Mouse (Mus musculus): ENCODE measurements at regions not wholly inside any gene's neighbourhood (a gene's known extent, or its start where the extent isn't known, plus 50 kb on each side); places are given as distances from the start of the nearest gene placed in this dataset.

DNA sequence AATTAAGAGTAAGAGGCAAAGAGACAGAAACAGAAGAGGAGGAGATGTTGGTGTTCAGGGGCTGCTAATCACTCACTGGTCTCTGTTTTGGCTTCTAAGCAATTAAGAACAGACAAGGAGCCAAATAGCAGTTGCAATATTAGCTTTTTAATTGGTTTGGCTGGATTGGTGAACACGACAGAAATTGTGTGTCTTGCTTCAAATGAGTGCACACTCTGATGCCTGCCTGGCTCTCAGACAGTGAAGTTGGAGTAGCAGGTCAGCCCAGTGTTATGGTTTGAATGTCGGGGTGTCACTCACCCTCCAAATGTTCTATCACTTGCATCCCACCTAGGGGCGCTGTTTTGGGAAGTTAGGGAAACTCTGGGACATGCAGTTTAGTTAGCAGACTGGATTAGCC, 120.3 kb upstream of the Pbx1 start:
- 87% methylated on average over 3 of the region's 3 CpGs for WGBS

DNA sequence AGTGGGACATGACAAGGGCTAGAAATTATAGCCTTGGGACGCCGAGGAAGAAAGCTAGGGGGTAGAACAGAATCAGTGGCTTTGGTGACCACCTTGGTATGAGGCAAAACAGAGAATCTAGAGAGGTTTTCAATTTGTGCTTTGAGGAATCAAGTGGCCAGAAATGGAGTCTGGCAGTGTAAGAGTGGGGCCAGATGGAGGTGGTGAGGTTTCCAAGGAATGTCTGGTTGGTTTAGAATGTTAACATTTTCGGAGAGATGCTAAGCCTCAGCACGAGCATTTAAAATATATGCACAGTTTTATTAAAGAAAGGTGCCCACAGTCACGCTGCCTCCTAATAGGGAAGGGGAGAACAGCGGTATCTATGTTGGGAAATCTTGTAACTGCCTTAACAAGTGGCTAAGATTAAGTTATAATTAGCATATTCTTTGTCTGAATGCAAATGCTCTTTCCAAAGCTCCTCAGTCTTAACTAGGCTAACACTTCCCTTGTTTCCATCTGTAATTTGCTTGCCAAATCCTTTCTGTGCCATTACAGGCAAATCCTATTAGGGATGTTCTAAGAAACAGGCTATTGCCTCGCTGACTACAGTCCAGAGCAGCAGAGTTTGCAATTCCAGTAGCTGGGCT, 117.9 kb upstream of the Pbx1 start:
- ATAC-seq: no peak

More for the DNA sequence above, 120.3 kb upstream of the Pbx1 start:
- Histone ChIP-seq H3K27me3 (replicated peaks) (no peaks in the 10 kb centered on the region), H3K4me3 (replicated peaks) (no peak overlapping the region), H3K9ac (no peak overlapping the region), H3K4me2 (replicated peaks) (no peak overlapping the region), H3K9me3 (no peaks in the 10 kb centered on the region), H3K27ac (no peak overlapping the region), H3K36me3 (no peaks in the 10 kb centered on the region), H3K4me1 (replicated peaks) (no peaks in the 10 kb centered on the region)
- no peak for ATAC-seq

DNA sequence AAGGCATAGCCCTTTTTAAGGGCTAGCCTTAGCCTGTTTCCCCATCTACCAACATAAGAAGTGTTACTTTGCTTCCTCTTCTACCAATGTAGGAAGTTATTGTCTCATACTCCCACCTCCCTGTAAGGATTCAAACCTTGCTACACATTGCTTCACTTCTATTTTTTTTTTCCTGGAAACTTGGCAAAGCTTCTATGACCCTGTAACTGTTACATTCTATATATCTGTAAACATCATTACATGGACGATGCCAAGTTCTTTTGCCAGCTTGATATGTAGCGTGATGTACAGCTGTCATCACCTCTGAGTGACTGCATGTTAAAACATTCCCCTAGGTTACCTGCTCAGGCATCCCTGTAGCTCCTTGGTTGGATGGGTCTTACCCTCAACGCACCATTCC, 114.1 kb upstream of the Pbx1 start:
- no peak overlapping the region for H3K9ac ChIP-seq
- WGBS: 87% methylated on average over 3 of the region's 3 CpGs
- no peak overlapping the region for H3K27ac ChIP-seq
- no peak overlapping the region for H3K4me3 ChIP-seq (replicated peaks)
- no peaks in the 10 kb centered on the region for H3K36me3 ChIP-seq
- H3K9me3 ChIP-seq: no peaks in the 10 kb centered on the region
- no peak for ATAC-seq
- H3K4me1 ChIP-seq (replicated peaks): no peaks in the 10 kb centered on the region; the same call in 1 of the 2 replicates
- no peaks in the 10 kb centered on the region for H3K27me3 ChIP-seq (replicated peaks)
- H3K4me2 ChIP-seq (replicated peaks): no peak overlapping the region

More for the DNA sequence above, 117.9 kb upstream of the Pbx1 start:
- no peaks in the 10 kb centered on the region; the same call in 1 of the 2 replicates for H3K4me1 ChIP-seq (replicated peaks)
- no peak overlapping the region for H3K9ac ChIP-seq
- H3K27ac ChIP-seq: no peak overlapping the region
- no peaks in the 10 kb centered on the region for H3K36me3 ChIP-seq
- 59% methylated on average over 7 of the region's 7 CpGs for WGBS
- no peaks in the 10 kb centered on the region for H3K9me3 ChIP-seq
- no peak overlapping the region for H3K4me3 ChIP-seq (replicated peaks)
- H3K27me3 ChIP-seq (replicated peaks): no peaks in the 10 kb centered on the region
- no peak overlapping the region for H3K4me2 ChIP-seq (replicated peaks)

DNA sequence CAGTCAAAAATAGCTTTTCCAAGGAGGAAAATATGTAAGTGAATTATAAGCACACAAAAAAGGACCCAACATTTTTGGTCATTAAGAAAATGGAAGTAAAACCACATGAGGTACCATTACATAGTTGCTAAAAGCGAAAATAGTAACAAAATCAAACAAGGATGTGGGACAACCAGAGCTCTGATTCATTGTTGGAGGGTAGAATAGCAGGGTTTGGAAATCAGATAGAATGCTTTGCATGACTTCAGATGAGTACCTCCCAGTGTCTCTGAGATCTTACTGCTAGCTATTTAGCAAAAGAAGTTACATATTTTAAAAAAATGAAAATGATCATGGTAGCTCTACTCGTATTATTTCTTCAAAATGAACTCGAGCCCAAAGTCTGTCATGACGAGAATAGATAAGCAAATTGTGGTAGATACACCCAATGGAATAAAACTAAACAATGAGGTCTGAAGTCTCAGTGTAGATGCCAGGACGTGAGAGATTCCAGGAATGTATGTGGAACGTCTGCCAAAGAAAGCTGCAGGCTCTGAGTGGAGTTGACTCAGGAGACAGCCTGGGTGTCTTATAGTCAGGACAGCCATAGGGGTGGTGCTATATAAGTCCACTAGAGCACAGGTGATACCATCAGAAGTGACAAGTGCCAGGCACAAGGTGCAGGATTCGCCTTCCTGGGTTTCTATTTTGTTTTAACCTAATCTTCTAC, 113.2 kb upstream of the Pbx1 start:
- no peak overlapping the region for H3K4me2 ChIP-seq (replicated peaks)
- H3K36me3 ChIP-seq: no peaks in the 10 kb centered on the region
- ATAC-seq: no peak
- H3K9ac ChIP-seq: no peak overlapping the region
- no peaks in the 10 kb centered on the region for H3K27me3 ChIP-seq (replicated peaks)
- WGBS: 49% methylated on average over 7 of the region's 7 CpGs
- no peaks in the 10 kb centered on the region; the same call in 1 of the 2 replicates for H3K4me1 ChIP-seq (replicated peaks)
- no peak overlapping the region for H3K27ac ChIP-seq
- no peaks in the 10 kb centered on the region for H3K9me3 ChIP-seq
- no peak overlapping the region for H3K4me3 ChIP-seq (replicated peaks)

DNA sequence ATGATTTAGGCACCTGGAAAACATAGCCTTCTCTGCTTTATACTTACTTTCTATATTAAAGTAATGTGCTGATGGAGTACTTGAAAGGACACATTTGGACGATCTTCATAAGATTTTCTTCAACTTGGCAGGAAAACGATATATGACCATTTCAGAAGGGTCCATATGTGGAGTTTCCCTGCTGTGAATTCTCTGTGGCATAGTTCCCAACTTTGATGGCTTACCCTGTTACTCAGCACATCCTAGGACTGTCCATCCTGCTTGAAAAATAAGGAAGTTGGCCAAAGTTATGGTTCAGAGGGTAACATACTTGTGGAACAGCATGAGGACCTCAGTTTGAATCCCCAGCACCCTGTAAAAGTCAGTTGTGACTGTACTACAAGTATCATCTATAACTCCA, 109.2 kb upstream of the Pbx1 start:
- H3K27ac ChIP-seq: no peak overlapping the region
- H3K36me3 ChIP-seq: no peaks in the 10 kb centered on the region
- H3K4me1 ChIP-seq (replicated peaks): no peaks in the 10 kb centered on the region; the same call in 1 of the 2 replicates
- H3K27me3 ChIP-seq (replicated peaks): no peaks in the 10 kb centered on the region
- H3K4me3 ChIP-seq (replicated peaks): no peak overlapping the region
- 61% methylated on average over 2 of the region's 2 CpGs for whole genome bisulfite sequencing
- ATAC-seq: no peak
- H3K4me2 ChIP-seq (replicated peaks): no peak overlapping the region
- H3K9ac ChIP-seq: no peak overlapping the region
- no peaks in the 10 kb centered on the region for H3K9me3 ChIP-seq

DNA sequence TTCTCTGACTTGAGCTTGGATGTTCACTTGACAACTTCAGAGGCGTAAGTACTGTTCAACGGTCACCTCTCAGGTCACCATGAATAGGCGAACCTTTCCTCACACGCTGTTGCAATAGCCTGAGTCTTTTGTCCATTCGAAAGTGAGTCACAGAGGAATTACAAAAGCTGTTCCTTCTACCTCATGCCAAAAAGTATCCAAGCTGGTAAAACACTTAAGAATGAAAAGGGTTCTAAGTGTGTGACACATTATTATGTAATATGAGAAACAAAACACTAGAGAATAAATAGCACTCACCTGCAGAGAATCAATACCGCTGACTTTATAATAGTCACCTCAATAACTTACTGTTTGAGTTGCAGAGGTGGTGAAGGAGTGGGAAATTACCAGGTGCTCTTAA, 86.0 kb upstream of the Pbx1 start:
- Histone ChIP-seq H3K4me3 (replicated peaks) (no peak overlapping the region), H3K4me2 (replicated peaks) (no peak overlapping the region), H3K9ac (no peak overlapping the region), H3K27ac (no peak overlapping the region), H3K36me3 (no peaks in the 10 kb centered on the region), H3K9me3 (no peaks in the 10 kb centered on the region), H3K27me3 (replicated peaks) (no peaks in the 10 kb centered on the region), H3K4me1 (replicated peaks) (no peaks in the 10 kb centered on the region)
- 93% methylated on average over 6 of the region's 6 CpGs for WGBS
- no peak for ATAC-seq

DNA sequence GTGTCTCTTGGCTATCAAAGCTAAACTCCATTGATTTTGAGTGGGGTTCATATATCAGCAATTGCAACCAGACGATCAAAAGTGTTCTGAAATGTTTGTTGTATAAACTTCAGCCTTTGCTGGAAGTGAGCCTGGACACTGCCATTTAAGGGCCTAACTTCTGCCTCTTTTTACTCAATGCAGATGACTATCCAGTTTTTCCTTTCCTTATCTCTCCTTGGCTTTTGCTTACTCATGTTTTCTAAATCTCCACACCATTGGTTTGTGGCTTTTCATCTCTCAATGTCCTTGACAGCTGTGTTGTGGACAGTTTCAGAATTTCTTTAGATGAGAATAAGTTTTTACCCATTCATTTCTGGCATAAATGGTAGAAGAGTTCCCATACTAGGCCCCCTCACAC, 74.3 kb upstream of the Pbx1 start:
- H3K9ac ChIP-seq: no peak overlapping the region
- H3K4me1 ChIP-seq (replicated peaks): no peaks in the 10 kb centered on the region
- no peak for ATAC-seq
- no peaks in the 10 kb centered on the region for H3K9me3 ChIP-seq
- H3K27ac ChIP-seq: no peak overlapping the region
- 47% methylated on average over 1 of the region's 1 CpGs for WGBS
- no peak overlapping the region for H3K4me2 ChIP-seq (replicated peaks)
- H3K4me3 ChIP-seq (replicated peaks): no peak overlapping the region
- no peaks in the 10 kb centered on the region for H3K36me3 ChIP-seq
- H3K27me3 ChIP-seq (replicated peaks): no peaks in the 10 kb centered on the region

DNA sequence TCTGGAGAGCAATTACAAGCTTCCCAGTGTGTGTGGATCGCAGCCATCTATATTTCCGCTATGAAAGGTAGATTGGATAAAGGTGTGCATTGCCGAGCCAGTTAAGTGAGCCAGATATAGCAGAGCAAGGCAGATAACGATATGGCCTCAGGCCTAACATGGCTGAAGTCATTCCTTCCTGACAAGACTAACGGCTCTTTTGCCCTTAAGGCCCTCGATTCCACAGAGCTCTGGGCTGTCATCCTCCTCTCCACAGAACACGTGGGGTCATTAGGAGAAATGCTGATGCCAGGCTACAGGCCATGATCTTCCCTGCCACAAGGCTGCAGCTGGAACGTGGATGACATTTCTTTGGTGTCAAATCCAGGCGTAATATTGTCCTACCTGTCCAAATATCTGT, 72.7 kb upstream of the Pbx1 start:
- no peak for ATAC-seq

DNA sequence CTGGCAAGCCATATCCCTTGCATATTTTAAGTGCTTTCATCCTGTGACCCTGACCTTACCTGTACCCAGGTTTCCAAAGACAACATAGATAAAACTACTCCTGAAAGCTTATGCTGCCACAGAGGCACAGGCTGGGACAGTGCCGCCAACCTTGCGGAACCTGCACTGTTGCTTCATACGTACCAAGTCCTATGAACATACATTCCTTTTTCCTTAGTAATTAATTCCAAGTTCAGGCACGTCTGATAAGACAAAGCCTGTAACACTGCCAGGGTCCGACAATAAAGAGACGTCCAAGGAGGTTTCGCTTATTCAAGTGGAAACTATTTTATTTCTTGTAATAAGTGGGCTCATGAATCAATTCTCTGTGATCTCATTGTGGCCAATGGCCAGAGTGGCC, 70.2 kb upstream of the Pbx1 start:
- ATAC-seq: peak; percentile 86
- H3K4me3 ChIP-seq (replicated peaks): no peak overlapping the region
- no peak overlapping the region for H3K4me2 ChIP-seq (replicated peaks)
- no peaks in the 10 kb centered on the region for H3K9me3 ChIP-seq
- H3K4me1 ChIP-seq (replicated peaks): no peaks in the 10 kb centered on the region
- no peak overlapping the region for H3K27ac ChIP-seq
- no peak overlapping the region for H3K9ac ChIP-seq
- H3K36me3 ChIP-seq: no peaks in the 10 kb centered on the region
- 55% methylated on average over 7 of the region's 7 CpGs for WGBS
- H3K27me3 ChIP-seq (replicated peaks): no peaks in the 10 kb centered on the region

More for the DNA sequence above, 72.7 kb upstream of the Pbx1 start:
- no peaks in the 10 kb centered on the region for H3K4me1 ChIP-seq (replicated peaks)
- H3K27me3 ChIP-seq (replicated peaks): no peaks in the 10 kb centered on the region
- no peak overlapping the region for H3K27ac ChIP-seq
- no peak overlapping the region for H3K4me3 ChIP-seq (replicated peaks)
- WGBS: 80% methylated on average over 9 of the region's 9 CpGs
- no peaks in the 10 kb centered on the region for H3K36me3 ChIP-seq
- no peaks in the 10 kb centered on the region for H3K9me3 ChIP-seq
- H3K4me2 ChIP-seq (replicated peaks): no peak overlapping the region
- H3K9ac ChIP-seq: no peak overlapping the region

DNA sequence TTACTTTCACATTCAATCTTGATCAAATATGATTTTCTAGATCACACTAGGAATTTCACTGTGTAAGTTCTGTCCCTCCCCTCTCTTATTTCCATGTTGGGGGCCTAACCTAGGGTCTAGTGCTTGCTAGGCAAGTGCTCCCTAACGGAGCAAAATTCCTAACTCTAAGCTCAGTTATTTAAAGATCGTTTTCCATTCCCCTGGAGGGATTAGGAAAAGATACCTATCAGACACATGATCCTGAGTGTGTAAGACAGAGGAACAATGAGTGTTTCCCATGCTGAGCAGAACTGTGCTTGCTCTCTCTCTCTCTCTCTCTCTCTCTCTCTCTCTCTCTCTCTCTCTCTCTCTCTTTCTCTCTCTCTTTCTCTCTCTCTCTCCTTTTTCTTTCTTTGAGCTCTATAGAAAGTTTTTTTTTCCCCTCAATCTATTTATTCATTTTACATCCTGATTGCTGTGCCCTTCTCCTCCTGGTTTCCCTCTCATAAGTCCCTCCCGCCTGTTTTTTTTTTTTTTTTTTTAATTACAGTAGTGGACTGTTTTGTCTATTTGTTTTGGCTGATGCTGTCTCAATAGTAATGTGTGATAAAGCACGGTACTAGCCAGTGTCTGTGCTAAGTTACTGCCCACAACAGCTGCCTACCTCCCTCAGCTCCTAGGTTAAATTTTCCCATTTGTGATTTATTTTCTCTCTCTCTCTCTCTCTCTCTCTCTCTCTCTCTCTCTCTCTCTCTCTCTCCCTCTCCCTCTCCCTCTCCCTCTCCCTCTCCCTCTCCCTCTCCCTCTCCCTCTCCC, 69.5 kb upstream of the Pbx1 start:
- H3K4me1 ChIP-seq (replicated peaks): no peaks in the 10 kb centered on the region
- no peak overlapping the region for H3K4me2 ChIP-seq (replicated peaks)
- no peak overlapping the region for H3K27ac ChIP-seq
- H3K27me3 ChIP-seq (replicated peaks): no peaks in the 10 kb centered on the region
- H3K36me3 ChIP-seq: no peaks in the 10 kb centered on the region
- ATAC-seq: no peak
- no peak overlapping the region for H3K9ac ChIP-seq
- no peaks in the 10 kb centered on the region for H3K9me3 ChIP-seq
- 24% methylated on average over 4 of the region's 4 CpGs for WGBS
- no peak overlapping the region for H3K4me3 ChIP-seq (replicated peaks)

DNA sequence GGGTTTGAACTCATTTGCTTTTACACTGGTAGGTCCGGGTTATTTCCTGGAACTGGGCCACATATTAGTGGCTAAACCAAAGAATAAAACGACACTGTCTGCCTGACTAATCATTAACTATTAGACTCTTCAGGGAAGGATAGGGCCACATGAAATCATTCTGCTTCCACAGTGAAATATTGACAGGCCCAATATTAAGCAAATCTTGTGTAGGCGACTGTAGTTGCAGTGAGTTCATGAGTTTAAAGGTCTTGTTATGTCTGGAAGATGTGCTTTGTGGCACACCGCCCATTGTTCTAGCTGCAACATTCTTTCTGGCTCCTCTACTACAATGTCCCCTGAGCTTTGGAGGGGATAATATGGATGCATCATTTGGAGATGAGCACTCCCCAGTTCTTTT, 65.7 kb upstream of the Pbx1 start:
- H3K36me3 ChIP-seq: no peaks in the 10 kb centered on the region

DNA sequence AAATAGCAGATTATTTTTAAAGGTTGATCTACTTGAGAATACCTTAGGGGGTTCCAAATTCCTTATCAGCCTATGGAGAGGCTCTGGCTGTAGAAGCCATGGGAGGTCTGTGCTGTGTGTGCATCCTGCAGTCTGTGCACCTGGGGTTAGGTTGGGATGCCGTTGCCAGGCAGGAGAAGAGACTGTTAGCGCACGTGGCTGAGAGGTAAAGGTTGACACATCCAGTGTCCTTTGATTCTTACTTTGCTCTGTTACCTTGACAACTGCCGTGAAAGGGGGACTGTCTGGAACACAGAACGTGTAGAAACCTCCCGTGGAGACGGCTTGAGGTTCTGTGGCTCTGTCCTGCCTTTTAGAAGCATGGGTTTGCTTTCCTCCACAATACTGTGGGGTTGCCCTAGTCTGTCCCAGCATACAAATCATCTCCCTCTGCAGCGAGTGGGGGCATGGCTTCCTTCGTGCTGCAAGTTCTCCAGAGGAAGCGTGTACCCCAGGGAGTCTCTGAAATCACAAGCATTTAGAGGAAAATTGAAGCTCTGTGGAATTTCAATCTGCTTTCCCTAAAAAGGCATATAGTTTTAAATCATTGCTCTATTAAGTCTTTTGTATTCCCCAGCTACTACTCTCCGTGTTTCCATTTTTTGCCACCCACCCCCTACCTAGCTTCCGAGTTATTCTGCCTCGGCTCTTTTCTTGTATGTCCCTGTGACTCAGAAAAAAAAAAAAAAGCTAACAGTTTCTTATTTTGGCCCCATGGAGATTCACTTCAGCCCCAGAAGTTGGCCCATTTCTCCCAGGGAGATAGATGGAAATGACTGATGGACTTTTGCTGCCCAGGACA, 63.8 kb upstream of the Pbx1 start:
- no peak overlapping the region for H3K4me2 ChIP-seq (replicated peaks)
- no peak overlapping the region for H3K9ac ChIP-seq
- H3K4me1 ChIP-seq (replicated peaks): no peaks in the 10 kb centered on the region
- WGBS: 61% methylated on average over 13 of the region's 13 CpGs
- H3K27me3 ChIP-seq (replicated peaks): no peaks in the 10 kb centered on the region
- H3K9me3 ChIP-seq: no peaks in the 10 kb centered on the region
- H3K27ac ChIP-seq: no peak overlapping the region
- no peak overlapping the region for H3K4me3 ChIP-seq (replicated peaks)
- no peaks in the 10 kb centered on the region for H3K36me3 ChIP-seq
- ATAC-seq: no peak

More for the DNA sequence above, 65.7 kb upstream of the Pbx1 start:
- Histone ChIP-seq H3K9ac (no peak overlapping the region), H3K9me3 (no peaks in the 10 kb centered on the region), H3K4me3 (replicated peaks) (no peak overlapping the region), H3K27me3 (replicated peaks) (no peaks in the 10 kb centered on the region), H3K27ac (no peak overlapping the region), H3K4me1 (replicated peaks) (no peaks in the 10 kb centered on the region), H3K4me2 (replicated peaks) (no peak overlapping the region)
- WGBS: 55% methylated on average over 4 of the region's 4 CpGs
- ATAC-seq: peak; percentile 72

Data from intestine, embryonic 15.5 days (tissue).